Mouse (Mus musculus) testis, adult 2 months (tissue): ENCODE measurements around the gene S1pr1.

ENCODE experiments used
- CTCF ChIP-seq: fragments of 200-500 bp; IDR thresholded peaks from 2 replicates; pipeline ENCODE4 v1.5.1; 2012; ENCODE audit warnings: low read depth, mild to moderate bottlenecking, inconsistent platforms, low read length, moderate library complexity; ENCODE audit not compliant: control insufficient read depth, insufficient read depth, insufficient replicate concordance
- POLR2A ChIP-seq: fragments of 200-500 bp; IDR thresholded peaks from 2 replicates; pipeline ENCODE4 v1.6.1; 2012; ENCODE audit warnings: low read depth, mild to moderate bottlenecking, inconsistent platforms, low read length, moderate library complexity; ENCODE audit not compliant: control insufficient read depth

DNA sequence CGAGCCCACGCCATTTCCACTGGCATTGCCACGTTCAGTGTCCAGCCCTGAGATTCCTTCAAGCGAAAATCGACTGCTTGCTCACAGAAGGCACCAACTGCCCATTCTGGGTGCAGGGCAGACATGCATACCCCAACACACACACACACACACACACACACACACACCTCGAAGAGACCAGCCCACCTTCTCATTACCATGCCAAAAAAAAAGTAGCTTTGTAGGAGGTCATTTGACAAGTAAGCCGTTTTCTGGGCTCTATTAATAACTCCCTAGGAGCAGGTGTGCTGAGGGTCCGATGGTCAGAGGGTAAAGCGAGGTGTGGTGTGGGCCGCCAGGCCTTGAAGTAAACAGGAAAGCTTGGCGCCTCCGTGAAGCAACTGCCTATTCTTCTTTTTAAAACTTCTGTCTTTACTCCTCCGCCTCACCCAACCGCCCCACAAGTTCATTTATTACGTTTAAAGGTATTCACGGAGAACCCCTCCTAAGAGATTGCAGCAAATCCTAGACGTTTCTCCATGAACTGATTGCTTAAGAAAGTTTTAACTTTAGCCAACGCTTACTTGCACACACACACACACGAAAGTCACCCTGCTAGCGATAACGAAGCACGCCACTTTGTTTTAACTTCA is 1.3 kb downstream of the S1pr1 start:
- TF ChIP-seq CTCF (no peak), POLR2A (no peak)
